Mouse (Mus musculus): ENCODE results near the gene Tmem260. TPM values are rescaled to one million over a fixed set of nuclear protein-coding genes. Genes with fewer than 3 reads are reported as not detected.

Gene Tmem260
- total and polyA plus RNA-seq, 3 experiments: 4.6 to 9.0 (median 5.2) TPM

GRCm38 (mm10) chr14:48509131-48509530 is 63.2 kb downstream of the Tmem260 start:
- no peak overlapping the region for H3K9ac ChIP-seq (ENCODE audit: insufficient read depth, low read depth)
- TF ChIP-seq ETS1 (conservative IDR thresholded peaks at IDR 0.05; ENCODE audit: low read depth, low read length) (no peak), MAFK (IDR thresholded peaks at IDR 0.05; ENCODE audit: insufficient replicate concordance, low read length) (no peak), MAX (IDR thresholded peaks at IDR 0.05; ENCODE audit: low read length) (no peak), JUN (IDR thresholded peaks at IDR 0.05; ENCODE audit: insufficient read depth, low read depth, low read length) (no peak), E2F4 (IDR thresholded peaks at IDR 0.05; ENCODE audit: insufficient replicate concordance, low read depth, low read length) (no peak), RAD21 (IDR thresholded peaks at IDR 0.05; ENCODE audit: low read depth, low read length) (no peak), NELFE (IDR thresholded peaks at IDR 0.05; ENCODE audit: low read depth, low read length) (no peak), POLR2AphosphoS2 (IDR thresholded peaks at IDR 0.05; ENCODE audit: low read depth, low read length) (no peak), EP300 (IDR thresholded peaks at IDR 0.05; ENCODE audit: low read length) (no peak), CTCF (conservative IDR thresholded peaks at IDR 0.05 in 1 of 2, IDR thresholded peaks at IDR 0.05 in 1 of 2; ENCODE audit: low read depth in 2 of 2, low read length in 2 of 2) (no peak), RCOR1 (conservative IDR thresholded peaks at IDR 0.05; ENCODE audit: low read depth, low read length) (no peak), SIN3A (IDR thresholded peaks at IDR 0.05; ENCODE audit: low read length) (no peak), TBP (conservative IDR thresholded peaks at IDR 0.05; ENCODE audit: low read depth, low read length) (no peak), MXI1 (IDR thresholded peaks at IDR 0.05; ENCODE audit: low read depth, low read length) (no peak), ZMIZ1 (IDR thresholded peaks at IDR 0.05; ENCODE audit: low read depth, low read length) (no peak)
- no peak overlapping the region for H3K4me3 ChIP-seq (replicated peaks in 1 of 3; ENCODE audit: low read depth in 2 of 3, low read length in 2 of 3, poor library complexity in 1 of 3)
- H3K4me1 ChIP-seq (ENCODE audit: control insufficient read depth in 1 of 2, insufficient read depth in 2 of 2): no peaks in the 10 kb centered on the region
- H3K27me3 ChIP-seq (replicated peaks): no peaks in the 10 kb centered on the region
- in situ Hi-C loops (cut with MboI; ENCODE audit: low pct_ligation_motif_present, low pct_unique_long_range_greater_than_20kb, low sequenced_read_pairs): loop anchor here (25.0 kb wide), 1 partner anchor 603 kb away; no protein-coding TSS in a partner anchor
- H3K27ac ChIP-seq (ENCODE audit: insufficient read depth, low read depth): no peak overlapping the region
- H3K9me3 ChIP-seq (replicated peaks; ENCODE audit: low read length): no peaks in the 10 kb centered on the region
- dilution Hi-C loops (cut with MboI; ENCODE audit: extremely low pct_ligation_motif_present, extremely low pct_unique_long_range_greater_than_20kb, low sequenced_read_pairs): no loop called here
- no peak overlapping the region for H3K4me2 ChIP-seq (ENCODE audit: insufficient read depth, low read depth, poor library complexity, severe bottlenecking)
- H3K36me3 ChIP-seq (replicated peaks in 1 of 2; ENCODE audit: control insufficient read depth in 1 of 2, insufficient read depth in 1 of 2, low read length in 1 of 2): peaks cover 0 to 35% of the 10 kb centered on the region in 2 experiments
- DNase-seq (ENCODE audit: extremely low read depth): no peak
- no peaks in the 10 kb centered on the region for H3K79me2 ChIP-seq (replicated peaks; ENCODE audit: control insufficient read depth, extremely low read depth, insufficient read depth, poor library complexity, severe bottlenecking)

- H3K9ac ChIP-seq (ENCODE audit: insufficient read depth, low read depth): no peak overlapping the region
- dilution Hi-C loops (cut with MboI; ENCODE audit: extremely low pct_ligation_motif_present, extremely low pct_unique_long_range_greater_than_20kb, low sequenced_read_pairs) (no loop called here), in situ Hi-C loops (cut with MboI; ENCODE audit: low pct_ligation_motif_present, low pct_unique_long_range_greater_than_20kb, low sequenced_read_pairs) (loop anchor here (25.0 kb wide), 1 partner anchor 599 kb away; no protein-coding TSS in a partner anchor)
- no peak for DNase-seq (ENCODE audit: extremely low read depth)
- H3K27ac ChIP-seq (ENCODE audit: insufficient read depth, low read depth): no peak overlapping the region
- no peaks in the 10 kb centered on the region for H3K9me3 ChIP-seq (replicated peaks; ENCODE audit: low read length)
- no peak overlapping the region for H3K4me3 ChIP-seq (replicated peaks in 1 of 3; ENCODE audit: low read depth in 2 of 3, low read length in 2 of 3, poor library complexity in 1 of 3)
- H3K79me2 ChIP-seq (replicated peaks; ENCODE audit: control insufficient read depth, extremely low read depth, insufficient read depth, poor library complexity, severe bottlenecking): no peaks in the 10 kb centered on the region
- peaks cover 0 to 29% of the 10 kb centered on the region in 2 experiments for H3K36me3 ChIP-seq (replicated peaks in 1 of 2; ENCODE audit: control insufficient read depth in 1 of 2, insufficient read depth in 1 of 2, low read length in 1 of 2)
- no peaks in the 10 kb centered on the region for H3K27me3 ChIP-seq (replicated peaks)
- TF ChIP-seq ELF1 (IDR thresholded peaks at IDR 0.05; ENCODE audit: low read depth, low read length): no peak
- no peak for TF ChIP-seq USF2 (conservative IDR thresholded peaks at IDR 0.05; ENCODE audit: low read depth, low read length)
- no peak for TF ChIP-seq ZC3H11A (IDR thresholded peaks at IDR 0.05; ENCODE audit: low read depth, low read length)
- TF ChIP-seq USF1 (IDR thresholded peaks at IDR 0.05; ENCODE audit: low read depth, low read length): no peak
- no peak for TF ChIP-seq HCFC1 (IDR thresholded peaks at IDR 0.05; ENCODE audit: low read depth, low read length)
- no peak for TF ChIP-seq ZNF384 (IDR thresholded peaks at IDR 0.05; ENCODE audit: low read depth, low read length)
- TF ChIP-seq CHD1 (IDR thresholded peaks at IDR 0.05; ENCODE audit: low read depth, low read length): no peak
- no peak for TF ChIP-seq MAFK (IDR thresholded peaks at IDR 0.05; ENCODE audit: insufficient replicate concordance, low read length)
- TF ChIP-seq ZKSCAN1 (IDR thresholded peaks at IDR 0.05; ENCODE audit: borderline replicate concordance, low read depth, low read length): no peak
- TF ChIP-seq JUN (IDR thresholded peaks at IDR 0.05; ENCODE audit: insufficient read depth, low read depth, low read length): no peak
- no peak for TF ChIP-seq NELFE (IDR thresholded peaks at IDR 0.05; ENCODE audit: low read depth, low read length)
- TF ChIP-seq MAZ (IDR thresholded peaks at IDR 0.05; ENCODE audit: low read depth, low read length): no peak
- TF ChIP-seq SMC3 (IDR thresholded peaks at IDR 0.05; ENCODE audit: low read depth, low read length): no peak
- TF ChIP-seq RAD21 (IDR thresholded peaks at IDR 0.05; ENCODE audit: low read depth, low read length): no peak
- no peak overlapping the region for H3K4me2 ChIP-seq (ENCODE audit: insufficient read depth, low read depth, poor library complexity, severe bottlenecking)
- no peaks in the 10 kb centered on the region for H3K4me1 ChIP-seq (ENCODE audit: control insufficient read depth in 1 of 2, insufficient read depth in 2 of 2)
Measured at GRCm38 (mm10) chr14:48513098-48513823, 67.3 kb downstream of the Tmem260 start.

All from CH12.LX (cell line).